Mouse (Mus musculus) midbrain, postnatal 0 days (tissue): ENCODE data around the gene Chil1. TPM values are rescaled to one million over a fixed set of nuclear protein-coding genes. Genes with fewer than 3 reads are reported as not detected.

Experiments used
- ATAC-seq: fragments of 200-750 bp; cut with Nextera tagmentation; 2 replicates; pipeline ENCODE4 v1.8.0; 2017; ENCODE audit warnings: moderate number of reproducible peaks, mild to moderate bottlenecking, moderate TSS enrichment, moderate library complexity; ENCODE audit not compliant: low FRiP score
- DNase-seq: peaks from one replicate; pipeline ENCODE4 v3.0.0-alpha.2; 2015; ENCODE audit warnings: low spot score
- H3K27ac ChIP-seq: fragments of 300-500 bp; sonication (generic); 2 replicates; pipeline ENCODE4 v1.5.1; 2014; ENCODE audit warnings: low read depth, mild to moderate bottlenecking, low read length, mixed read lengths
- H3K27me3 ChIP-seq: fragments of 300-500 bp; sonication (generic); 2 replicates; pipeline ENCODE4 v1.6.1; 2014; ENCODE audit warnings: low read length, control low read depth, mixed read lengths; ENCODE audit not compliant: insufficient read depth
- H3K36me3 ChIP-seq: fragments of 300-500 bp; sonication (generic); 2 replicates; pipeline ENCODE4 v1.6.1; 2014; ENCODE audit warnings: low read length, control low read depth, mixed read lengths; ENCODE audit not compliant: insufficient read depth
- H3K4me1 ChIP-seq: fragments of 300-500 bp; sonication (generic); 2 replicates; pipeline ENCODE4 v1.6.1; 2014; ENCODE audit warnings: mild to moderate bottlenecking, control low read depth, antibody characterized with exemption, low read length, mixed read lengths; ENCODE audit not compliant: insufficient read depth
- H3K4me2 ChIP-seq: fragments of 300-500 bp; sonication (generic); 2 replicates; pipeline ENCODE4 v1.6.1; 2014; ENCODE audit warnings: low read depth, mild to moderate bottlenecking, low read length, mixed read lengths; ENCODE audit not compliant: poor library complexity, severe bottlenecking
- H3K4me3 ChIP-seq: fragments of 300-500 bp; sonication (generic); 2 replicates; pipeline ENCODE4 v1.5.1; 2014; ENCODE audit warnings: low read depth, mild to moderate bottlenecking, low read length, moderate library complexity
- H3K9ac ChIP-seq: fragments of 300-500 bp; sonication (generic); replicated peaks from 2 replicates; pipeline ENCODE4 v1.6.1; 2014; ENCODE audit warnings: mild to moderate bottlenecking, low read length, moderate library complexity, mixed read lengths; ENCODE audit not compliant: poor library complexity, severe bottlenecking
- H3K9me3 ChIP-seq: fragments of 300-500 bp; sonication (generic); 2 replicates; pipeline ENCODE4 v1.6.1; 2016; ENCODE audit warnings: low read length, control low read depth
- CTCF ChIP-seq: IDR thresholded peaks from 2 replicates; pipeline ENCODE4 v1.5.1; 2016; ENCODE audit warnings: antibody characterized with exemption, mild to moderate bottlenecking
- WGBS: fragments of 180-500 bp; shearing (Covaris S2); extraction: QIAGEN DNeasy Blood & Tissue Kit; methylation state at CpG from one replicate; pipeline ENCODE4 v1.1.7; 2014; 5-methylcytosine and 5-hydroxymethylcytosine counted together
- polyA plus RNA-seq: library from polyadenylated mRNA; unstranded; fragments of >200 nt; fragmentation: Nextera tagmentation; extraction: Ambion mirVana; gene quantifications from 2 replicates; pipeline ENCODE4 v1.2.1, GENCODE M21; 2015
- total RNA-seq: library from RNA; depleted of rRNA; stranded (reverse); fragments of >200 nt; gene quantifications from 2 replicates; pipeline ENCODE4 v1.2.3, GENCODE M21; 2014

Gene Chil1
- total and polyA plus RNA-seq, 2 experiments from 2014 or later, result 3.0 TPM

DNA sequence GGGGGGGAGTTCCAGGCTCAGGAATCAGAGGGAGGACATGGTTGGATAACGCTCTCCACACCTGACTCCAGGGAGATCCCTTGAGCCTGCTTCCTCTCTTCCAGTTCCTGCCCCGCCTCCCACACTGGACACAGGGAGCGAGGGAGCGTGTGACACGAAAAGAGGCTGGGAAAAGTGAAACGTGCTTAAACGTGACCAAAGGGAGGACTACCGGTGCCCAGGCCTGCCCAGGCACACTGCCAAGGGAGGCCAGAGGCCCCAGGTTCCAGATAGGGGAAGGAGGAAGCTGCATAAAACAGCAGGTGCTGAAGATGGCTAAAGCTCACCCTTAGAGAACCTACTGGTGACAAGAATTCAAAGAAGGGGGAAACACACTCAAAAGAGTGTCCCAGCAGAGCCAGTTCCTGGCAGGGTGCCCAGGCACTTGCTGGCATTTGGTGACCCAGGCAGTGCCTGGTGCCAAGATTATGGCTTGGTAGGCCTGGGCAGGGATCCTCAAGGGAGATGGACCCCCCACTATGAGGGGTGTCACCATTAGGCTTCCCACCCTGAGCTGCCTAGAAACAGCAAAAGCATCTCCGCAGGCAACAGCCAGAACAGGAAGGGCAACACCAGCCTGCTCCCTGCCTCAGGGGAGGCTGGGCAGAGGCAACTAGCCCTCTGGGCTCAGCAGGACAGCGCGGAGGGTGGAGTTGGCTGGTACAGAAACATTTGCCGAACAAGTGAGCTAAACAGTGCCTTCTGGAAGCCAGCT is 51.0 kb downstream of the Chil1 start:
- Histone ChIP-seq H3K9ac (no peak overlapping the region), H3K36me3 (no peaks in the 10 kb centered on the region), H3K27me3 (no peaks in the 10 kb centered on the region), H3K4me2 (peak overlapping the region; percentile 92), H3K4me3 (peak overlapping the region; percentile 54), H3K9me3 (no peaks in the 10 kb centered on the region), H3K4me1 (peaks cover 17% of the 10 kb centered on the region), H3K27ac (peak overlapping the region; percentile 65)
- ATAC-seq, result 0 out of 2 replicates have a peak, but pooled peaks have one; percentile 13
- TF ChIP-seq CTCF, result no peak
- 40% methylated on average over 12 of the region's 12 CpGs for WGBS
- DNase-seq, result peak; percentile 78

DNA sequence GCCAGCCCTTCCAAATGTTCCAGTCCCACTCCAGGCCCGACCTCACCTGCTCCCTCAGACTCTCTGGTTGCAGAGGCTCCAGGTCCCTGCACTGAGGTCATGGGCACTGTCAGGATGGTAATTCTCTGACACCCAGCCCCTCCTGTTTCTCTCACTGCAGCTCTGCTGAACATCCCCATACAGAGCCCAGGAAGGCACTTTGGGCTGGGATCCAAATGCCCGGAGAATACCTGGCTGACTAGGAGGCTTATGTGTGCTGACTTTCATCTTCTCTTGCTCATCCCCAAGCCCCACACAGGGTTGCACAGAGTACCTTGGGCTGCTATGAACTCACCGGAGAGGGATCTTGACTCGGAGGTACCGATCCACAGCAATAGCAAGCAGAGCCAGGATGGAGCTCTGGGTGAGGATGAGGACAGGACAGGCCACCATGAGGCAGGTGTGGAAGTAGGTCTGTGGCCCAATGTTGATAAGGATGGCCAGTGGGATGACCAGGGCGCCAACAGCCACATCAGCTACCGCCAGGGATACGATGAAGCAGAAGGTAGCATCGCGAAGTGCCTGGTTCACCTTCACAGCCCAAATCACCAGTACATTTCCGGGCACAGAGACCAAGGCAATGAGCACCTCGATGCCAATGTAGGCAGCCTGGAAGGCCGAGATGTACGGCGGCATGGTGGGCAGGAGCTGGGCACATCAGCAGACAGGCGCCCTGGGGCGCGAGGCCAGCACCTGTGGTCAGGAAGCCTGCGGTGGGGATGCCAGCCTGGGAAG is 51.9 kb downstream of the Chil1 start:
- ATAC-seq, result no peak; the same call in 1 of the 2 replicates
- Histone ChIP-seq H3K4me1 (peaks cover 17% of the 10 kb centered on the region), H3K27ac (peak overlapping the region; percentile 65), H3K9me3 (no peaks in the 10 kb centered on the region), H3K4me2 (peak overlapping the region; percentile 92), H3K27me3 (no peaks in the 10 kb centered on the region), H3K9ac (peak overlapping the region; percentile 68), H3K4me3 (peak overlapping the region; percentile 54), H3K36me3 (no peaks in the 10 kb centered on the region)
- DNase-seq, result no peak
- TF ChIP-seq CTCF, result no peak
- 43% methylated on average over 19 of the region's 19 CpGs for WGBS

DNA sequence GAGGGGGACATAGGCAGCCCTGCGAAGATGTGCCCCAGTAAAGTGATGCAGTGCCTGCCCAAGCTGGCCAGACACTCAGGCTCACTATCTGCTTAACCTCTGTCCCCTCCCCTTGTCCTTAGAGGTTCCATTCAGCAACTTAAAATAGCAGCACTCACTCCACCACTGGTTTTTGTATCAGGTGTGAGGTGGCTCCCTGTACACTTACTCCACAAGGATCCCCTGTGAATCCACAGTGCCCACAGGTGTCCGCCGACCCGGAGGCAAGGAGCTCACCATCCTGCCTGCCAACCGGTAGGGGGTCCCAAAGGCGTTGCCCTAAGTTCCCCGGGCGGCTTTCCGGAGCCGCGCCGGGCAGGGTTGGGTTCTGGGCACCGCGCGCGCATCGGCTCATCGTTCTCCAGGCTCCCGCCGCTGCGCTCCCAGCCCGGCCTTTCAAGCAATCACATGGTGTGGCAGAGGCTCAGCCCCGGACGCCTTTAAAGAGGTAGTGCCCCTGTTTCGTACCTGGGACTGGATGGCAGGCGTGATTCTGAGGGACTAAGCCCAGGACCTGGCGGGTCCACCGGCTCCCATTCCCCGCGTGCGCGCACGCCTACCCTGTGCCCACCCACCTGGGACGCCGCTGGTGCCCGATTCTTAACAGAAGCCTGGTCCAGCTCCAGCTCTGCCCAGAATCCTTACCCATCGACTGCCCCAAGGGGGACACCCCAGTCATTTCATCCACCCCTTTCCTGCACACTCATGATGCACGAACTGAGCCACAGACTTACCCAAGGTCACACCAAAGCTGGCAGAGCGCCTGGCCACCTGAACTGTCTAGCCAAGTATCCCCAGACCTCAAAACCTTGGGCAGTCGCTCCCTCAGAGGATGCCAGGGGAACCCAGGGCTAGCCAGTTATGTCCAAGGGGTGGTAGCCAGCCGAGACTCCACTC is 52.7 kb downstream of the Chil1 start:
- Histone ChIP-seq H3K4me3 (peak overlapping the region; percentile 54), H3K4me2 (peak overlapping the region; percentile 92), H3K27me3 (no peaks in the 10 kb centered on the region), H3K4me1 (peaks cover 17% of the 10 kb centered on the region), H3K36me3 (no peaks in the 10 kb centered on the region), H3K9ac (peak overlapping the region; percentile 68), H3K9me3 (no peaks in the 10 kb centered on the region), H3K27ac (peak overlapping the region; percentile 57)
- peak; percentile 47 for TF ChIP-seq CTCF
- DNase-seq, result peak; percentile 77
- WGBS, result 1% methylated on average over 36 of the region's 41 CpGs
- ATAC-seq, result peak; percentile 81

DNA sequence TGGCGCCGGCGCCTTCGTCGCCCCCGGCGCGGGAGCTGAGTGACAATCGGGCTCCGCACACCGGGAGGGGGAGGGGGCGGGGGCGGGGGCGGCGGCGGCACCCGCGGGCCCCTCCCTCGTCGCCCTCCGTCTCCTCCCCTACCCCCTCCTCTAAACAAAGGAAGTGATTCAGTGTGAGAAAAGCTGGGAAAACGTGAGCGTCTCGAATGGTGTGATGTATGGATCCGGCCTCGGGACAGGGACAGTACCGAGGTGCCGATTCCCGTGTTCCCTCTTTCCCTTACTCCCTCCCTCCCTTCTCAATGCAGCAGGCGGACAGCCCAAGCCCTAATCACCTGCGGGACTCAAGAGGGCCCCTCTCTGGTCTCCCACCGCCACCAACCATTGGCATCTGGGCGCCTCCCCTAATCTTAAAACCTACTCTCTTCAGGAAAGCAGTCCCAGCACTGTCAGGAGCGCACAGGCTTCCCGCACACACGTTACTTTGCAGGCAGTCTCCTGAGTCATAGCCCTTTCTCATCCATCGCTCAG is 53.5 kb downstream of the Chil1 start, which contains the start of gene Adora1:
Gene Adora1 (minus strand): TSS at position 41 of the 531 bp plus-strand sequence.
- H3K9ac ChIP-seq, result peak within 1 kb of the TSS; percentile 68
- 1% methylated on average over 20 of the region's 37 CpGs for whole genome bisulfite sequencing
- peak; percentile 29 for DNase-seq
- ATAC-seq, result peak; percentile 49; the same call in 1 of the 2 replicates
- H3K27me3 ChIP-seq, result no peaks in the 10 kb centered on the region
- no peak for TF ChIP-seq CTCF
- no peaks in the 10 kb centered on the region for H3K9me3 ChIP-seq
- H3K36me3 ChIP-seq, result no peaks in the 10 kb centered on the region
- peak within 1 kb of the TSS; percentile 54 for H3K4me3 ChIP-seq
- peak within 1 kb of the TSS; percentile 57 for H3K27ac ChIP-seq
- peaks cover 17% of the 10 kb centered on the region for H3K4me1 ChIP-seq
- peak within 1 kb of the TSS; percentile 92 for H3K4me2 ChIP-seq

DNA sequence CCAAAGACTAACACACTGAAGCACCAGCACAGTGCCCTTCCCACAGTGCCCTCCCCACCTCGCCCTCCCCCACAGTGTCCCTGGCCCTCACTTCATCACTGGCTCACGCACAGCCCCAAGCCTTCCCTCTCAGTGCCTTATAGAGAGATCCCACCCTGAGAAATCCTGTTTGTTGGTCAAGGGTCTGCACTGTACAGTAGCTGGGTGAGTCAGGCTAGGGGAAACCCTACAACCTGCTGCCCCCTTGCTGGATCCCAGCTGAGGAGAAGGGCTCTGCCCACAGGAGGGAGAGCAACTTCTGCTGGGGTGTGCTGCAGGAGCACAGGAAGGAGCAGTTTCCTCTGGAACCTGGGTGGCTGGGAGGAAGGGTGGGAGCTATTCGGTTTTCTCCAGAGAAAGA is 54.2 kb downstream of the Chil1 start:
- Histone ChIP-seq H3K4me2 (peak overlapping the region; percentile 92; the same call in 1 of the 2 replicates), H3K27me3 (no peaks in the 10 kb centered on the region), H3K27ac (no peak overlapping the region), H3K4me1 (peaks cover 17% of the 10 kb centered on the region), H3K9me3 (no peaks in the 10 kb centered on the region), H3K4me3 (peak overlapping the region; percentile 54; the same call in 1 of the 2 replicates), H3K9ac (0 out of 2 replicates have a peak overlapping the region, but pooled peaks have one; percentile 68), H3K36me3 (no peaks in the 10 kb centered on the region)
- ATAC-seq (no peak), DNase-seq (no peak)
- no peak for TF ChIP-seq CTCF
- WGBS, result 26% methylated on average over 3 of the region's 3 CpGs
